Mouse (Mus musculus) myocyte (in vitro differentiated cells): ENCODE measurements around the gene Olfr378.

Source experiments
- CEBPB ChIP-seq: IDR thresholded peaks from 2 replicates; pipeline ENCODE4 v1.6.1; 2011; ENCODE audit warnings: mild to moderate bottlenecking, moderate library complexity; ENCODE audit not compliant: poor library complexity, insufficient read depth, severe bottlenecking
- E2F4 ChIP-seq: IDR thresholded peaks from one replicate; pipeline ENCODE4 v1.6.1; 2011; ENCODE audit warnings: mild to moderate bottlenecking, control low read depth, moderate library complexity; ENCODE audit not compliant: insufficient read depth
- MAX ChIP-seq: IDR thresholded peaks from one replicate; pipeline ENCODE4 v1.6.1; 2011; ENCODE audit warnings: low read depth, mild to moderate bottlenecking, control low read depth
- MYOG ChIP-seq, 3 experiments: IDR thresholded peaks; one replicate each; pipeline ENCODE4 v1.6.1; 2011; ENCODE audit warnings: control low read depth in 2 of 3, low read depth in 2 of 3, mild to moderate bottlenecking in 2 of 3; ENCODE audit not compliant: insufficient read length in 2 of 3, control insufficient read depth in 1 of 3, insufficient read depth in 1 of 3
- POLR2A ChIP-seq: IDR thresholded peaks from one replicate; pipeline ENCODE4 v1.6.1; 2011; ENCODE audit warnings: low read depth, mild to moderate bottlenecking, control low read depth, moderate library complexity; ENCODE audit not compliant: insufficient read length
- POLR2AphosphoS2 ChIP-seq: IDR thresholded peaks from one replicate; pipeline ENCODE4 v1.6.1; 2011; ENCODE audit warnings: low read depth, control low read depth; ENCODE audit not compliant: insufficient read length
- SRF ChIP-seq: IDR thresholded peaks from one replicate; pipeline ENCODE4 v1.6.1; 2011; ENCODE audit warnings: low read depth; ENCODE audit not compliant: control insufficient read depth, insufficient read length
- TCF12 ChIP-seq: IDR thresholded peaks from one replicate; pipeline ENCODE4 v1.6.1; 2011; ENCODE audit warnings: mild to moderate bottlenecking, control low read depth; ENCODE audit not compliant: poor library complexity, insufficient read depth, severe bottlenecking
- USF1 ChIP-seq: IDR thresholded peaks from one replicate; pipeline ENCODE4 v1.6.1; 2011; ENCODE audit warnings: low read depth, mild to moderate bottlenecking, control low read depth, moderate library complexity

DNA sequence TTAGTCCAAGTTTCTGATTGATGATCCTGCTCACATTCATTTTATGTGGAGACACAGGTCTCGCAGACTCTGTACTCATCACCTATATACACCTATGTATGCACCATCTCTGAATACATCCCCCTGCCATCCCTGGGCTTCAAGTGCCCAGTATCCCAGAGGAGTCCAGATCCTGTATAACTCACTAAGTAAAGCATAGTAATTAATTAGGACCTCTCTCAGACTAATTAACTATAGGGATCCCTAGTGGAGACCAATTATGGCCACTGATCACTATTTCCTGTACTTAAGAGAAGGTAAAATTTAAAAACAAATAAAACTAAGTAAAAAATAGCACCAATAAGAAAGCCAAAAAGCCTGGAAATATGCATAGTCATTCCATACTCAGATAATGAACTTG, 29.1 kb upstream of the Olfr378 start, which contains the start of gene Olfr380:
- TF ChIP-seq MAX (no peak), POLR2A (no peak), SRF (no peak), MYOG (IDR thresholded peaks at IDR 0.05; ENCODE audit: control insufficient read depth in 1 of 3, insufficient read depth in 1 of 3, insufficient read length in 2 of 3, low read depth in 2 of 3) (no peak), USF1 (no peak), POLR2AphosphoS2 (no peak), CEBPB (no peak), TCF12 (no peak), E2F4 (no peak)
